Mouse (Mus musculus) urinary bladder, postnatal 25 days (tissue): ENCODE results near the gene Gm5861.
"Not testable (repeated sequence)": the region's sequence is repeated elsewhere in the genome, so short reads cannot be mapped to it uniquely, and the experiment has no call there.

ENCODE experiments used
- DNase-seq: peaks from one replicate; pipeline ENCODE4 v3.0.0; 2022; ENCODE audit warnings: low spot score

Gene Gm5861

DNA sequence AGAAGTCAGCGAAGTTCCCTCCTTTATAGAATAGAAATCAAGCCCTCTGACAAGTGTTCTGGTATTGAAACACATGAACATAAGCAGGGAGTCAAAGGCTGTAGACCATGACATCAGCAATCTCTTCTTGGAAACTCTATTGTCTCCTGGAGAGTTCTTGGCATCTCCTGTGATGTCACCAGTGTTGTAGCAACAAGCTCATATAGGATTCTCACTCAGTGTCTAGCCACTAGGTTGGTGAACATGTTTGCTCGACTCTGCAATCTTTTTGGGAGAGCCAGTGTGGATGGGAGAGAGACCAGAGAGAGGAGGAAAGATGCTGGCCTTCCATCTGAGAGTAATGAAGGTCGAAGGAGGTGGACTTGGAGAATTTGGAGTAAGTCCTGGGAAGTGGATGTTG lies at the start of gene Gm5861:
Gene Gm5861, plus strand, starts transcription at position 301 of the 400 bp plus-strand sequence.
- DNase-seq = not testable (repeated sequence)

- DNase-seq = not testable (repeated sequence)
Measured at GRCm38 (mm10) chr5:11138031-11138430, 44.8 kb upstream of the Gm5861 start.
